Mouse (Mus musculus) embryonic facial prominence, embryonic 15.5 days (tissue): Measurements from ENCODE around the gene Plcl2. TPM values are rescaled to one million over a fixed set of nuclear protein-coding genes. Genes with fewer than 3 reads are reported as not detected.
"Not testable (repeated sequence)": the region's sequence is repeated elsewhere in the genome, so short reads cannot be mapped to it uniquely, and the experiment has no call there.

Experiments used
- ATAC-seq: fragments of 200-750 bp; cut with Nextera tagmentation; 2 replicates; pipeline ENCODE4 v1.8.0; 2017; ENCODE audit warnings: low read depth, moderate TSS enrichment; ENCODE audit not compliant: insufficient number of reproducible peaks, low FRiP score, low TSS enrichment
- H3K27ac ChIP-seq: fragments of 300-500 bp; sonication (generic); replicated peaks from 2 replicates; pipeline ENCODE4 v1.5.1; 2015; ENCODE audit warnings: mild to moderate bottlenecking, inconsistent platforms
- H3K27me3 ChIP-seq: fragments of 300-500 bp; sonication (generic); 2 replicates; pipeline ENCODE4 v1.6.1; 2015; ENCODE audit warnings: inconsistent platforms
- H3K36me3 ChIP-seq: fragments of 300-500 bp; sonication (generic); 2 replicates; pipeline ENCODE4 v1.6.1; 2015; ENCODE audit warnings: mild to moderate bottlenecking, inconsistent platforms
- H3K4me1 ChIP-seq: fragments of 300-500 bp; sonication (generic); 2 replicates; pipeline ENCODE4 v1.6.1; 2015; ENCODE audit warnings: inconsistent platforms
- H3K4me2 ChIP-seq: fragments of 300-500 bp; sonication (generic); replicated peaks from 2 replicates; pipeline ENCODE4 v1.6.1; 2015; ENCODE audit warnings: mild to moderate bottlenecking, inconsistent platforms
- H3K4me3 ChIP-seq: fragments of 300-500 bp; sonication (generic); replicated peaks from 2 replicates; pipeline ENCODE4 v1.5.1; 2015; ENCODE audit warnings: mild to moderate bottlenecking, inconsistent platforms
- H3K9ac ChIP-seq: fragments of 300-500 bp; sonication (generic); 2 replicates; pipeline ENCODE4 v1.6.1; 2015; ENCODE audit warnings: inconsistent platforms
- H3K9me3 ChIP-seq: fragments of 300-500 bp; sonication (generic); replicated peaks from 2 replicates; pipeline ENCODE4 v1.6.1; 2016; ENCODE audit warnings: inconsistent platforms
- WGBS: fragments of 180-500 bp; shearing (Covaris S2); methylation state at CpG from one replicate; pipeline ENCODE4 v1.1.7; 2015; 5-methylcytosine and 5-hydroxymethylcytosine counted together
- polyA plus RNA-seq: library from polyadenylated mRNA; unstranded; fragments of >200 nt; fragmentation: Nextera tagmentation; extraction: Ambion mirVana; gene quantifications from 2 replicates; pipeline ENCODE4 v1.2.1, GENCODE M21; 2015

Plcl2 gene
- polyA plus RNA-seq, 1 experiment from 2014 or later: 4.2 TPM

DNA sequence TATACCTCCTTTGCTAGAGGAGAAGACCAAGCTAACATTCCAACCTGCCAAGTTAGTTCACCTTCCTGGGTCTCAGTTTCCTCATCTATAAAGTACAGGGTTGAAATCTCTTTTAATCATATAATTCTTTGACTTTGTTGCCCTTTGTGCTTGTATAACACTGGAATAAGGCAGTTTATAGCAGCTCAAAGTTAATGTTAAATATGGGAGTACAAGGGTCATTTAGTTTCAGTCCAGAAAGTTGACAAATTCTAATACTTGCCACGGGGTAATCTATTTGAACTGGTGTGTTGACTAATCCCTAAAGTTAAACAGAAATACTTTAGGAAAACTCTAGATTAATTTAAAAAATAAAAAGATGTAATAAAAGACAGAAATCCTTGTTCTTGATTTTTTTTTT is 35.7 kb downstream of the Plcl2 start:
- Histone ChIP-seq H3K9me3 (0 out of 2 replicates have a peak, but pooled peaks cover 4% of the 10 kb centered on the region), H3K36me3 (peaks cover 3% of the 10 kb centered on the region; the same call in 1 of the 2 replicates), H3K4me1 (no peaks in the 10 kb centered on the region), H3K27me3 (no peaks in the 10 kb centered on the region), H3K4me2 (no peak overlapping the region), H3K9ac (no peak overlapping the region), H3K27ac (no peak overlapping the region), H3K4me3 (no peak overlapping the region)
- WGBS: 73% methylated on average over 1 of the region's 1 CpGs
- ATAC-seq: no peak

DNA sequence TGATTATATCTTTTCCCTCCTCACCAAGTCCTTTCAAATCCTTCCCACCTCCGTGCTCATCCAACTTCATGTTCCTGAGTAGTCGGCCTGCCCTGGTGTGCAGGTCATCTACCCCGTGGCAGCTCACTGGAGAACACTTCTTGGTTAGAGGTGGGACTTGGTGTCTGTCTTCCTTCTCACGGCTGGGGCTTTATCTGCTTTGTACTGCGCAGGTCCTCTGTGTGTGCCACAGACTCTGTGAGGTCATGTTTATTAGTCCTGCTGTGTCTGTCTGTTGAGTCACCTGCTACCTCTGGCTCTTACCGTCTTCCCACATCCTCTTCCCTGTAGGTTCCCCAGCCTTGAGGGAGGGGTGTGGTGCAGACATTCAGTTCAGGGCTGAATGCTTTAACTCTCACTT is 36.1 kb downstream of the Plcl2 start:
- Histone ChIP-seq H3K9ac (no peak overlapping the region), H3K9me3 (0 out of 2 replicates have a peak, but pooled peaks cover 4% of the 10 kb centered on the region), H3K4me3 (no peak overlapping the region), H3K4me1 (no peaks in the 10 kb centered on the region), H3K27me3 (no peaks in the 10 kb centered on the region), H3K36me3 (peaks cover 3% of the 10 kb centered on the region; the same call in 1 of the 2 replicates), H3K4me2 (no peak overlapping the region), H3K27ac (no peak overlapping the region)
- ATAC-seq: no peak
- 80% methylated on average over 6 of the region's 6 CpGs for WGBS

DNA sequence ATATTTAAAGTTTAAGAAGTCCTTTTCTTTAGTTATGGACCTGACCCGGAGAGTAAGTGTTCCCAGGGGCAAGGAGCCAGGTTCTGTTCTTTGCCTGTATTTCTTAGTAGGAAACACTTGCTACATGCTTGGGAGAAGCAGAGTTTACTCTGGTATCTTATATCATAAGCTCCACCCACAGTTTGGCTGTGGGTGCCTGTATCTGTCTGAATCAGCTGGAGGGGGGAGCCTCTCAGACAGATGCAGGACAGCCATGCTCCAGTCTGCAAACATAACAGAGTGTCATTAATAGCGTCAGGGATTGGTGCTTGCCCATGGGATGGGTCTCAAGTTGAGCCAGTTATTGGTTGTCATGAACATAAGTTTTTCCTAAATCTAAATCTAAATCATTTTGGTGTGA is 42.9 kb downstream of the Plcl2 start:
- Histone ChIP-seq H3K4me1 (0 out of 2 replicates have a peak, but pooled peaks cover 7% of the 10 kb centered on the region), H3K9ac (no peak overlapping the region), H3K27ac (no peak overlapping the region), H3K4me2 (no peak overlapping the region), H3K9me3 (no peaks in the 10 kb centered on the region), H3K27me3 (no peaks in the 10 kb centered on the region), H3K4me3 (no peak overlapping the region), H3K36me3 (no peaks in the 10 kb centered on the region)
- 81% methylated on average over 2 of the region's 2 CpGs for WGBS
- ATAC-seq: no peak

DNA sequence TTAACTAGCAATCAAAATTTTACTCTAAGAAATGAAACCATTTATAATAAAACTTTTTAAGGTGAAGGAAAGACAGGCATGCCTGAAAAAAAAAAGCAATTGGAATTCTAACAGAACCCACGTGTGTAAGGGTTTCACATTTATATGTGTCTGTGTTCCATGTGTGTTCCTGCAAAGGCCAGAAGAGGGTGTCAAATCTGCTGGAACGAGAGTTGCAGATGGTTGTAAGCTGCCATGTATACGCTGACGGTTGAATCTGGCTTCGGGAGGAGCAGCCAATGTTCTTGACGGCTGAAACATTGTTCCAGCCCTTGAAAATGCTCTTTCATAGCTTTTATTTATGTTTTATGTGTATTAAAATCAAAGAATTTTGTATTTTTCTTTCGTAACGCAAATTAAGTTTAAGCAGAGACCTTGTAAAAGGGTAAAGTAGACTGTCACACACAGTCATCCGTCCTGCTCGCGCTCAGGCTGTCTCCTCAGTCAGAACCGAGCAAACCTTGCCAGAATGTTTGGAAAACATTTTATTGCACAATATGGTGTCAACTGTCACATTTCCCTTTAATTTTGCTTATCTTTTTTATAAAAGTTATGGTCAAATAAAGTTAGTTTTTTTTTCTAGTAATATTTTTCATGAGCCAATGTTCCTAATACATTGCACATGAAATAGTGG is 48.5 kb downstream of the Plcl2 start:
- Histone ChIP-seq H3K27me3 (no peaks in the 10 kb centered on the region), H3K4me2 (no peak overlapping the region), H3K36me3 (no peaks in the 10 kb centered on the region), H3K9ac (no peak overlapping the region), H3K4me3 (no peak overlapping the region), H3K27ac (0 out of 2 replicates have a peak overlapping the region, but pooled peaks have one; percentile 14), H3K4me1 (peaks cover 16% of the 10 kb centered on the region), H3K9me3 (no peaks in the 10 kb centered on the region)
- ATAC-seq: no peak
- 63% methylated on average over 12 of the region's 12 CpGs for WGBS

DNA sequence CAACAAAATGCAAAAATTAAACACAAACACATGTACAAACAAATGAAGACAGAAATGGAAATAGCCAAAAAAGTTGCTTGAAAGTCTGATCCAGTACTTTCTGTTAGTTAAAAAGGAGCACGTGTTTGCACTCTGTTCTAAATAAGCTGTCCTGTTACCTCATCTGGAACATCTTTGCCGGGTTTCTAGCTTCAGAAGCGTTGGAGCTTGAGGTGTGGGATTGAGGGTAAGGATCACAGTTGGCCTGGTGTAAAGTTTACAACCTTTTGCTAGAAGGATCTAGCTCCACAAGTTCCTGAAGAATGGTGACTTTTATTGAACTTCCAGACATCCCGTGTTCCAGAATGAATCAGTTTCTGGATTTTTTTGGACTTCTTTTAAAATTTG is 49.0 kb downstream of the Plcl2 start:
- Histone ChIP-seq H3K4me1 (peaks cover 16% of the 10 kb centered on the region), H3K36me3 (no peaks in the 10 kb centered on the region), H3K27ac (no peak overlapping the region), H3K4me2 (no peak overlapping the region), H3K9me3 (no peaks in the 10 kb centered on the region), H3K4me3 (no peak overlapping the region), H3K27me3 (no peaks in the 10 kb centered on the region), H3K9ac (no peak overlapping the region)
- 0 out of 2 replicates have a peak, but pooled peaks have one; percentile 34 for ATAC-seq
- 55% methylated on average over 4 of the region's 4 CpGs for WGBS

DNA sequence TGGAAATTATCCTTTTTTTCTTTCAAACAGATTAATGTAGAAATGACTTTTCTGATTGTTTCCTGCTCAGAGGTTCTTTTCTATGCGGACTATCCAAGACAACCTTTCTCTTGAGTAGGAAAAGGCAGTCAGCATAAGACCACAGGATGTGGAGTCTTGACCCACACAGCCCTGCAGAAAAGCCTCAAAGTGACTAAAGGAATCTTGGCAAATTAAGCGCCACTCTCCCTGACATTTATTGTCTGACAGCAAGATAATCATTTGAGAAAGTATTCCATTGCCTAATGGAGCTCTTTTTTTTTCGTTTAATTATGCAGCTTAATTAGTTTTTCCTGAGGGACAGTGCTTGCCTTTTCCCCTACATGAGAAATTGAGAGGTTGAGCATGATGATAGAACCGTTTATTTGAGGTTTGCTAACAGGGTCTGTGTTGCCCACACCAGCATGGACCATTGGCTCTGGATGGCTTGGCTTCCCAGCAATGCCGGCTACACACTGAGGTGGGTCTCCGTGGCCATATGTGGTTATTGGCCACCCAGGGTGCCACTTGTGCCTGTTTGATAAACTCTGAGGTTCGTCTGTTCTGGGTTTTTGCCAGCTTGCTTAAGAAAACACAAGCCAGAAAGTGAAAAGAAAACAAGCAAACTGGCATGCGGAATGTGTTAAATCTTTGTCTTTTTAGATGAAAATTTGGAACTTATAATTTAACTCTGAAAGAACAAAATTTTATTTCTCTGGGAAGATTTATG is 56.3 kb downstream of the Plcl2 start:
- Histone ChIP-seq H3K36me3 (no peaks in the 10 kb centered on the region), H3K4me1 (peaks cover 4% of the 10 kb centered on the region; the same call in 1 of the 2 replicates), H3K27me3 (no peaks in the 10 kb centered on the region), H3K4me3 (no peak overlapping the region), H3K27ac (no peak overlapping the region), H3K4me2 (no peak overlapping the region), H3K9ac (no peak overlapping the region), H3K9me3 (no peaks in the 10 kb centered on the region)
- no peak for ATAC-seq
- WGBS: 48% methylated on average over 8 of the region's 8 CpGs

DNA sequence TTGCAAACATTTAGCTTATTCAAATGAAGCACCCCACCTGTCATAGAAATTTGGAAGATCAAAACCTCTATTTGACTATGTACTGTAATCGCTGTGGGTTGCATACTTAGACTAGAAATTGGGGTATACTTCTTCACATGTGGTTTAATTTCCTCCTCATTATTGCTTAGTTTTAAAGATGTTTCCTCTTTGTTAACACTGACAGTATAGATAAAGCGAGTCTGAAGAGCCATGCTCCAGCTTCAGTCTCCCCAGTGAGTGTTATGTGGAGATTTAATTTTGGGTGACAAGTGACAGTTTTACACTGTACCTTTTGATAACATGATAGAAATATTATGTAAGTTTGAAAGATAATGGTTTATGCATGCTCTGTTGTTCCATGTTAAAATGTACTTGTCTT is 59.6 kb downstream of the Plcl2 start:
- no peak overlapping the region for H3K4me2 ChIP-seq
- no peak overlapping the region for H3K9ac ChIP-seq
- H3K4me1 ChIP-seq: no peaks in the 10 kb centered on the region
- H3K9me3 ChIP-seq: no peaks in the 10 kb centered on the region
- WGBS: 92% methylated on average over 2 of the region's 2 CpGs
- H3K36me3 ChIP-seq: no peaks in the 10 kb centered on the region
- H3K27ac ChIP-seq: no peak overlapping the region
- H3K27me3 ChIP-seq: no peaks in the 10 kb centered on the region
- H3K4me3 ChIP-seq: no peak overlapping the region
- ATAC-seq: no peak

DNA sequence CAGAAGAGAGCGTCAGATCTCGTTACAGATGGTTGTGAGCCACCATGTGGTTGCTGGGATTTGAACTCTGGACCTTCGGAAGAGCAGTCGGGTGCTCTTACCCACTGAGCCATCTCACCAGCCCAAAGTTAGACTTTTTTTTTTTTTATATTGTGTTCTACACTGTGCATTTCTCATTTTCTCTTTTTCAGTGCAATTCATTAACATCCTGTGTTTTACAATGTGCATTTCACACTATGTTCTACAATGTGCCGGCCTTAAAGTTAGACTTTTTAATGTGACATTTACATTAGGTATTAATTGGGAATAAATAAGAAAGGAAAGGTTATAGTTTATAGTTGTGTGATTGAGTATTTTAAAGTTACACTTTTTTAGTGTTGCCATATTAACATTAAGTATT is 61.0 kb downstream of the Plcl2 start:
- not testable (repeated sequence) for H3K4me2 ChIP-seq, H3K4me1 ChIP-seq, ATAC-seq, H3K27ac ChIP-seq, H3K9me3 ChIP-seq, H3K27me3 ChIP-seq, H3K4me3 ChIP-seq, H3K9ac ChIP-seq, H3K36me3 ChIP-seq
- WGBS: 98% methylated on average over 5 of the region's 5 CpGs

DNA sequence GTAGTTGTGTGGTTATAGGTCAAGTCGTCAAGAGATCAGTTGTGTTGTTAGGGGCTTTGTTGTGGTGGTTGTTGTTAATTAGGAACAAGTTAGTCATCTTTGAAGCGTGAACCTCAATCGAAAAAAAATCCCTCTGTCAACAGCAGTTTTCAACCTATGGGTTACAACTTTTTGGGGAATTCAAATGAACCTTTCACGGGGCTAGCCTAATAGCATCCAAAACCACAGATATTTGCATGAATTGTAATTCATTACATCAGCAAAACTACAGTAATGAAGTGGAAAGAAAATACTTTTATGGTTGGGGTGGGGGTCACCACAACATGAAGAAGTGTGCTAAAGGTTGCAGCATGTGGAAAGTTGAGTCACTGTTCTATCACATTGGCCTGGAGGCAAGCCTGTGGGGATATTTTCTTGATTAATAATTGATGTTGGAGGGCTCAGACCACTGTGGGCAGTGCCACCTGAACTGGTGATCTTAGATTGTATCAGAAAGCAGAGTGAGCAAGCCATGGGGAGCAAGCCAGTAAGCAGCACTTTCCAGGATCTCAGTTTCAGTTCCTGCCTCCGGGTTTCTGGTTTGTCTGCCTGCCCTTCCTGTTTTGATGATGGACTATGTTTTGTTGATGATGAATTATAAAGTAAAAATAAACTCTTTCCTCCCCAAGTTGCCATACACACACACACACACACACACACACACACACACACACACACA is 61.6 kb downstream of the Plcl2 start:
- WGBS: 63% methylated on average over 5 of the region's 5 CpGs
- no peak for ATAC-seq

DNA sequence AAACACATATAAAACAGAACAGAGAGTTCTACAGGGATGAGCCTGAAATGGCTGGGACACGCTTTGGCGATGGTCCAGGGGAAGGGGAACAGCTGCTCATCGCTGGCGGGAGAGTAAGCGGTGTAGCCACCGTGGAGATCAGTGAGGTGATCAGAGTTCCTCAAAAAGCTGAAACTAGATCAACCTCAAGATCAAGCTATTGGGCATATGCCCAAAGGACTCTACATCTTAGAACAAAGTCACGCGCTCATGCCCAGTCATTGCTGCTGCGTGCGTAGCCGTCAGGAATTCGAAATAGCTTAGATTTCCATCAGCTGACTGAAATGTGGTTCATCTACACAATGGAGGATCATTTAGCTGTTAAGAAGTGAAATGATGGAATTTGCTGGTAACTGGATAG is 65.0 kb downstream of the Plcl2 start:
- Histone ChIP-seq H3K9ac (no peak overlapping the region), H3K27me3 (no peaks in the 10 kb centered on the region), H3K36me3 (no peaks in the 10 kb centered on the region), H3K9me3 (no peaks in the 10 kb centered on the region), H3K4me3 (no peak overlapping the region), H3K27ac (no peak overlapping the region), H3K4me2 (no peak overlapping the region), H3K4me1 (no peaks in the 10 kb centered on the region)
- ATAC-seq: no peak
- 79% methylated on average over 12 of the region's 12 CpGs for WGBS

More for the DNA sequence above, 61.6 kb downstream of the Plcl2 start:
- H3K4me1 ChIP-seq: no peaks in the 10 kb centered on the region
- no peak overlapping the region for H3K27ac ChIP-seq
- H3K9ac ChIP-seq: no peak overlapping the region
- no peak overlapping the region for H3K4me2 ChIP-seq
- no peaks in the 10 kb centered on the region for H3K27me3 ChIP-seq
- no peaks in the 10 kb centered on the region for H3K36me3 ChIP-seq
- no peak overlapping the region for H3K4me3 ChIP-seq
- H3K9me3 ChIP-seq: no peaks in the 10 kb centered on the region

DNA sequence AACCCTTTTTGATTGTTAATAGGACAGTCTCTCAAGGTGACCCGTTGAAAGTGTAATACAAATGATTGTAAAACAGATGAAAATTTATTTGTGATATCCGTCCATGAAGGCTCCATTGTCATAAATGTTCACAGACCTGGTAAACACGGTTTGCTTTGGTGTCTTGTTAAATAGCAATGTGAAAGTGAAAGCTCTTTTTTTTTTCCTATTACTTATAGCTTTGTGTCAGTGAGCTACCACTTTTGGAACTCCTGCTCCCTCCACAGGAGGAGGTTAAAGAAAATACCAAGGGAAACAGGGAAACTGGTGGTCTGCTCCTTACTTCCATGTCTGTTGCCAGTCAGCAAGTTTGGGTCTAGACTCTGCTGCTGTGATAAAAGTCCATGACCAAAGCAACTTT is 71.2 kb downstream of the Plcl2 start:
- no peak for ATAC-seq
- 89% methylated on average over 3 of the region's 3 CpGs for WGBS
- H3K4me3 ChIP-seq: no peak overlapping the region
- no peak overlapping the region for H3K9ac ChIP-seq
- H3K4me2 ChIP-seq: no peak overlapping the region
- H3K9me3 ChIP-seq: no peaks in the 10 kb centered on the region
- H3K36me3 ChIP-seq: no peaks in the 10 kb centered on the region
- no peaks in the 10 kb centered on the region for H3K27me3 ChIP-seq
- no peak overlapping the region for H3K27ac ChIP-seq
- H3K4me1 ChIP-seq: no peaks in the 10 kb centered on the region
